Mouse (Mus musculus) frontal cortex, postnatal 25 days (tissue): Measurements from ENCODE around the gene Satb1.

Experiments
- DNase-seq, 2 experiments: peaks; one replicate each; pipeline ENCODE4 v3.0.0; 2022; ENCODE audit warnings: low spot score in 2 of 2

Satb1 gene

DNA sequence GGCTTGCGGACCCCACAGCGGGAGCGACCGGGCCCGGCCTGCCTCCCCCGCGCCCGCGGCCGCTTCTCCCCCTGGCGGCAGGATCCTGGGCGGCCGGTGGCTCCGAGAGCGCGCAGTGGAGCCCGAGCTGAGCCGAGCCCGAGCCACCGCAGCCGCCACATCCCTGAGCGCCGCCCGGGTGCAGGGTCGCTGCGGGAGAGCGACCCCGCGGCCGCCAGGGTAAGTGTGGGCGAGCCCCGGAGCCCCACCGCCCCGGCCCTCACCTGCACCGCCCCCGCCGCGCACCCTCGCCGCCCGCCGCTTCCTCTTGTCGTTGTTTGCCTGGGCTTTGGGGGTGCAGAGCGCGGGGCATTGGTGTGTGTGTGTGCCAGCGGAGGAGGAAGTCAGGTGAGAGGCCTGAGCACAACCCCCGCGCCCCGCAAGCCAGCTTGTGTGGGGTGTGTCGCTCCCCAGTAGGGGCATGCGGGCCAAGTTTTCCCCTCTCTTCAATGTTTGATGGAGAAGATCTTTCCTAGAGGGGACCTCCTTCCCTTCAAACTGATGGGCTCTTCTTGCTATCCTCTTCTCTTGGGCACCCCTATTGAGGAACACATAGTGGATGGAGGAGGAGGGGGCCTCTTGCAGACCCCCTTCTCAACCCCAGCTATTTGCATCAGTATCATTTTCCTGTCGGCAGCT is at the start of gene Satb1:
Satb1 (minus strand) TSS at position 391 of the 678 bp plus-strand sequence.
- peak in 1 of 2 experiments; percentile 24 for DNase-seq

DNA sequence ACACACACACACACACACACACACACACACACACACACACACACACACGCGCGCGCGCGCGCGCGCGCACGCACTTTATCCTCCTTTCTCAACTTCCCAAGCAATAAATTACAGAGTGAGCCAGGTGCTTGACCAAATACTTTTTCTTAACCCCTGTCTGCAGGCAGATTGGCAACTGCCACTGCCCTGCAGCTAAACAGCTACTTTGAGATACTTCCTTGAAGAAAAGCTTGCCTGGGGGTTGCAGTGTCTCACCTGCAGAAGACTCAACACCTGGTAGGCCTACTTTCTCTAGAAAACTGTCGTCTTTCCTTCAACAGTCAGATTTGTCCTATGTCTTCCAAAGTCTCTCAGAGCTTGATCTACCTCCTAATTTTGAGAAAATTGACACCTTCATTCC is 49.5 kb upstream of the Satb1 start:
- no peak for DNase-seq

DNA sequence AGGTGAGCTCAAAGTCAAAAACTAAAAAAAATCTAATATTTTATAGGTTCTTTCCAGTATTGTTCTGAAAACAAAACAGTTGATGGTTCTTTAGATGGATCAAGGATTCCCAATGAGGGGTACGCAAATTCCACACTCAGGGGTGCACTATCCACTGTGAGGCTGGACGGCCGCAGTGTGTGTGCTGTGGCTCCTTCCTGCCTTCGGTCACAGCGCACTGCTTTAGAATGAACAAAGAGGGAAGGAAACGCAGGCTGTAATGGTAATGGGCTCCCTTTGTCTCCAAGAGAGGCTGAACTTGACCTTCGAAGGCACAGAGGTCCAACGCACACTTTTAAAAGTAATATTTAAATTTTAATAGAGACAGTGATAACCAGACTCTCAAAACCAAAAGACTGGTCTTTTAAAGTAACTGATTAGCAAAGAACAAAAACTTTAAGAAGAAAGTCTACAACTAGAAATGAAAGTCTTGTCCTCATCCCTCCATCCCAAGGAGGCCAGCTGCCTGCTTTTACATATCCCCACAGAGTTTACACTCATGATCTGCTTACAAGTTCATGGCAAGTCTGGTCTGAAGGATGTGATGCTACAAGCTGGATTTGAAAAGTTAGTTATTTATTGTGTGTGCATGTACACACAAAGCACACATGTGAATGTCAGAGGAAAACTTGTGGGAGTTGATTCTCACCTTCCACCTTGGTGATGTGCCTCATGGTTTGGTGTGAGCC is 48.0 kb upstream of the Satb1 start:
- DNase-seq = no peak

DNA sequence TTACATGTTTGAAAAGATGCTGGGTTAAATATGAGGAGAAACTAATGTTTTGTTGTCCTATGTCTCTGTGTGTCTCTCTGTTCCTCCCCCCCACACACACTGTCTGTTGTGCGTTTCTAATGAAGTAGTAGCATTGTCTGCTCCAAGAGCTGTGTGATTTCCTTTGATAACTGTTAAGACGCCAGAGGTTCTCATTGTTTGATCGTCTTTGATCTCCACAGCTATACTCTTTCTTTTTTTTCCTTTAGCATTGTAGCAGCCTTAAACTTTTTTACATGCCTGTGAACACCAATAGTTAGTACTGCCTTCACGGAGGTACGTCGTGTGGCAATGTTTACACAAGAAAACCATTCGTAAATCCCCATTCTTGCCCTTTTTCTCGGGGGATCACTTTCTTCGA is 47.1 kb upstream of the Satb1 start:
- DNase-seq = no peak

DNA sequence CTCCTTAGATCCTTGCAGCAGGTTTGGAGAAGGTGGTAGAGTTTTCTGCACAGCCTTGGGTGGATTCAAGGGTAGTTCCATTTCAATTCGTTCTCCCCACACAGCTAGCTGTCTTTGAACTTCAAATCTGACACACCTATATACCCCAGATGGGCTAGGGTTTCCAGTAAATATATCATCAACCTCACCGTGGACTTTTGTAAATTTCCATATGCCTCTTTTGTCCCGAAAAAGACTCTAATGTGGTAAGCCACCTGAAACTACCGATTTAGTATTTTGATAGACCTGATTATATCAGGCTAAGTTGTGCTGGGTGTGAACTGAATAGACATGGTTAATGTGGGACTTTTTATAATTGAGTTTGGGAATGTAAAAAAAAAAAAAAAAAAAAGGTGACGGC is 46.6 kb upstream of the Satb1 start:
- DNase-seq = no peak

DNA sequence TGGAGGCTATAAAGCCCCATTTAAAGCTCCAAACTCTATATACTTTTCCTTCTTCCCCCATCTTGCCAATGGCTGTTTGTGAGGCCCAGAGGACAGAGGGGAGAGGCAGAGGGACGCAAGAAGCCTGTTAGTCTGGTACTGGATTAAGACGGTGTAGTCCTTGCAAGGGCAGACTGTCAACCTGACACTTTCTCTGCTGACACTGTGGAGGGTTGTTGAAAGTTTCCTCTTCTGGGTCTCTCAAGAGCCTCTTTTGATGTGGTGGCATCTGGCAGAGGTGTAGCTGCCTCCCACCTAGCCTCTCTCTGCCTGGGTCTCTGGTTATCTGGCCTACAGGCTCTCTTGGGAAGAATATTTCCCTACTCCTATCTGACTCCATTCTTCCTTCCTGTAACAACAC is 46.1 kb upstream of the Satb1 start:
- no peak for DNase-seq

DNA sequence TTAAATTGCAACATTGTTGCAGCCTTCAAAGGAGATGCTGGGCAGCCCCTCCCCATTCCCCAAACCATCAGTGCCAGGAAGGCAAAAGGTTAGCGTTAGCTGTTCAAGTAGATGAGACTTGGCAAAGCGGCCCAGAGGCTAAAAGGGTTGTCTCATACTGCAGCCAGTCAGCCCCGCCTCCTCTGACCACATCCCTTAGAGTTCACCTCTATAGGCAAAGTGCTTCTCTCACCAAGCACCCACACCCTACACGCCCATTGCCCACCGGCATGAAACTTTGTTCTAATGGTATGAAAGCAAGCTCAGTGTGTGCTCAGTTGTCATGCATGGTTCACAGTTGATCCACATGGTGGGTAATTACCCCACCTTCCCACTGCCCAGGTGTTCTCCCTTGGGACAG is 43.4 kb upstream of the Satb1 start:
- DNase-seq = no peak

DNA sequence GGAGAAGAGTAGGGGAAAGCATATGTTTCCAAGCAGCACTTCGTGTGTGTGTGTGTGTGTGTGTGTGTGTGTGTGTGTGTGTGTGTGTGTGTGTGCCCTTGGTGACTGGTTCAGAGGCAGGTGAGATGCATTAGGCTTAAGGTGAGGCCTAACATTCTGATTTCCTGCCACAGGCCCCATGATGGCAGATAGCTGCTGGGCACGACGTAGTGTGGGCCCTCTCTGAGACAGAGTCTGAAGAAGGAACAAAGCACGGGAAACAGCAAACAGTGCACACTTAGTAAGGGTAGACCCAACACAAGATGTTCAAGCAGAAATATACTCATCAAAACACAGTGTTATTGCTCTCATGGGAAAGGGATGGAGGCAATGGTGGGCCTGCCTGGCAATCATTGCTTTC is 24.5 kb upstream of the Satb1 start:
- no peak for DNase-seq

DNA sequence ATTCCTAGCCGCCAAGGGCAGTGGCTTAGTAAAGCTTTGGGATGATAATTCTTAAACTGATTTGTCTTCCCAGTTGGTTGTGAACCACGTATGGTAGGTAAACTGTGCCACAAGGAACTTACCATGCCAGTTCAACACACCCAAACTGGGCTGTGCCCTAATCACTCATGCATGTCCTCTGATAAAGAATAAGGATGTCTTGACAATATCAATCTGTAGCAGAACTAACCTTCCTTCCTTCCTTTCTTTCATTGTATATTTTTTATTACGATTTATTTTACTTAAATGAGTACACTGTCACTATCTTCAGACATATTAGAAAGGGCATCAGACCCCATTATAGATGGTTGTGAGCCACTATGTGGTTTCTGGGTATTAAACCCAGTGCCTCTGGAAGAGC is 23.2 kb upstream of the Satb1 start:
- no peak for DNase-seq

DNA sequence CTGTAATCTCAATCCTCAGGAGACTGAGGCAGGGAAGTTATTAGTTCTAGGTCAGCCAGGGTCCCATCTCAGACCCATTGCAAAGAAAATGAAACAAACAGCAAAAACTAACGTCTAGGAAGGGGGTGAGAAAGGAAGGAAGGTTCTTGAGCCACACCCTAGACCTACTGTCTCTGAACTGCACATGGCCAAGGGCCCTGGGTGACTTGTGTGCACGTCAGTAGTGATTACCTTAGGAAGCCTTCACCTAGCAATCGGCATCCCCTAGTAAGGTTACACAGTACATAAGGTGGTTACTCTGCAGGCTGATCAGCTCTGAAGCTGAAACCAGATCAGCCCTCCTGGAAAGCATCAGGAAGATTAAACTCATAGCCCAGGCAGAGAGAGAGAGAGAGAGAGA is 22.2 kb upstream of the Satb1 start:
- DNase-seq = no peak

DNA sequence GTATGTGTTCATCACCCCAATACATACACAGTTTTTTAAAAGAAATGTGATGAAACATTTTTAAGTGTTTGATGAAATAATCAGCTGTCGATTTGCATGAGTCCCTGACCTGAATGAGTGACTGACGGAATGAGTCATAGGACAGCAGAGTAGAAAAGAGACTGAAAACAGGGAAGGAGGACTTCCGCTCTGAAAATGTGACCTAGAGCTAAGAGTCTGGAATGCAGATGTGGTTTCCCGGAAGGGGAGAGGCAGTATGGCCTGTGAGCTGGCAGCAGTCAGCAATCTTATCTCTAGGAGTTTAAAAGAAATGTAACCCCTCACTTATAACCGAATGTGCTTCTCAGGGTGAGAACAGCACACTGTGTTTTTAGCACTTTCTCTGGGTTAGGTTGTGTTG is 20.9 kb upstream of the Satb1 start:
- DNase-seq = no peak

DNA sequence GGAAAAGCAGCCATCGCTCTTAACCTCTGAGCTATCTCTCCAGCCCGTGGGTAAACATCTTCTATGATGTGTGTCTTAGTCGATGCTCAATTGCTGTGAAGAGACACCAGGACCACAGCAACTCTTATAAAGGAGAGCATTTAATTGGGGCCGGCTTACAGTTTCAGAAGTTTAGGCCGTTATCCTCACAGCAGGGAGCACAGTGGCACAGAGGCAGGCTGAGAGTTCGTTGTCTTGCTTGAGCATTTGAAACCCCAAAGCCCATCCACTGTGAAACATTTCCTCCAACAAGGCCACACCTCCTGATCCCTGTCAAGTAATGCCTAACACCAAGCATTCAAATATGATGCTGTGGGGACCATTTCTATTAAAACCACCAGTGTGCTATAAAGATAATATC is 7.5 kb upstream of the Satb1 start:
- no peak for DNase-seq

DNA sequence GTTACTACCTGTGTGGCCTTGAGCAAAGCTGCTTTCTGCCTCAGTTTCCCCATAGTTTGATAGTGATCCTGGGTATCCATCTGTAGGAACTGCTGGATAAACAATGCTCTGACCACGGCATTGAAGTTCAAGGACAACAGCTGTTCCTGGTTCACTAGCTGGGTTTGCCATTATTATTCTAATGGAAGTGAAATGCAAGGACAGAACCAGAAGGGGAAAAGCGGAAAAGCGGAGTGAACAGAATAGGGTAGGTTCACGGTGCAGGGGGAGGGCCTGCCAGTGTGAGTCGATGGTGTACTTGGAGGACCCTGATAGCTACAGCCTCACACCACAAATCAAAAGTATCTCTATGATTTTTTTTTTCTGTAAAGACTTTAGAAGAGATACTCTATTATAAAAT is 6.4 kb upstream of the Satb1 start:
- no peak for DNase-seq

DNA sequence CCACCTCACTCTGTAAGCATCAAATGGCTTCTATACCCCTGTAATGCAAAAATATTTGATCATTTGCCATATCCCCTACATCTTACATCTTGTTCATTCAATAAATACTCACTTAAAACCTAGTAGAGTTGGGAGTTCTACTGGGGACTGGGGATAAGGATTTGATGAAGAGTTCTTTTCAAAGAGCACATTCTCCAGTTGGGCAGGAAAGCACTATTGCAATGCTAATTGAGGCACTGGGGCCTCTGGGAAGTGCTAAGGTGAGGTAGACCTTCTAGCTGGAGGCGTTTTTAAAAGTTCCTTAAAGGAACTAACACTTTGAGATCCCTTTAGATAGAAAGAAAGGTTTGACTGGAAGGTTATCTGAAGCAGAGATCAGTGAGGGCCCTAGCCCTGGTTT is 3.8 kb upstream of the Satb1 start:
- no peak for DNase-seq

DNA sequence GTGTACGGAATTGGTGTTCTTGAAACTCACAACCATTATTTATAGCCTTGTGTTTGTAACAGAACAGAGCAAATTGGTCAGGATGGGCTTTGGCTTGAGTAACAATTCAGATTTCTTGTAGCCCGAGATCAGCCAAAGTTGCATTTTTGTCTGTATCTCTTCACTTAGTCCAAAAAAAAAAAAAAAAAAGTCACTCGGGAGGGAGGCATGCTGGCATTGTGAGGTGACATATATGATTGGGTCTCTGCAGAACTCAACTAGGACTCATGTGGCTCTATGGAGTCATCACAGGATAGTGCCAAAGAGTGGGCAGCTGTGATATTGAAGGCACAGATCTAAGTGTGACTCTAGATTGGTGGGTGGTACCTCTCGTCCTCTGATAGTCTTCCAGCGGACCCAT is 3.2 kb upstream of the Satb1 start:
- DNase-seq = no peak

DNA sequence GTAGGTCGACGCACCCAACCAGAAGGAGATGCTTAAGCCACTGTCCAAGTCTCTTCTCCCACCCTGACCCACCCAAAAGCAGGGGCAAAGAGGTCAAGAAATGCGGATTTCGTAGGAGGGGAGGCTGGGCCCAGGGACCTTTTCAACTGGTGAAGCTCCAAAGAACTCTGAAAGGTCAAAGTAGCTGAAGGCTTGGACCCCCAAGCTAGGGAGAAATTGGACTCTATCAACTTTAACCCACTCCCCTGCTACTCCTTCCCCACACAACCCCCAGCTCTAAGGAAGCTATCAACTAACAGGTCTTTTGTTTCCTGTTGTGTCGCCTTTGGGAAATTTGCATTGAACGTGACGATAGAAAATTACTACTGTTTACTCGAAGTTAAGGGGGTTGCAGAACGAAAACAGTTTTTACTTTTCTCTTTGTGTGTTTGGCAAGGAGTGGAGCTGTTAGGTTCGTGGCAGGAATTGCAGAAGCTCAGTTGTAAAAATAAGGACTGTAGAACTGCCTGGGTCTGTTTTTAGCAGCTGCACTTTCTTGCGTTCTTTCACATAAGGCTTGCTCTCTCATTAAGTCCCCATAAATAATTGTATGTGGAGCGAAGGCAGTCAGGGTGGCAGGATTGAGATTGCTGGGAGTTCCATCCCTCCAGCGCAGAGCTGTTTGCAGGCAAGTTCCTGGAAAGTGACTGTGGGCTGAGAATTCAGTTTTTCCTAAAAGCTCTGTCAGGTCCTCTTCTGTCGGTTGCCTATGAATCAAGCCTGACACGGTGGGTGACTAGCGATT is 680 bp upstream of the Satb1 start:
- DNase-seq = no peak

DNA sequence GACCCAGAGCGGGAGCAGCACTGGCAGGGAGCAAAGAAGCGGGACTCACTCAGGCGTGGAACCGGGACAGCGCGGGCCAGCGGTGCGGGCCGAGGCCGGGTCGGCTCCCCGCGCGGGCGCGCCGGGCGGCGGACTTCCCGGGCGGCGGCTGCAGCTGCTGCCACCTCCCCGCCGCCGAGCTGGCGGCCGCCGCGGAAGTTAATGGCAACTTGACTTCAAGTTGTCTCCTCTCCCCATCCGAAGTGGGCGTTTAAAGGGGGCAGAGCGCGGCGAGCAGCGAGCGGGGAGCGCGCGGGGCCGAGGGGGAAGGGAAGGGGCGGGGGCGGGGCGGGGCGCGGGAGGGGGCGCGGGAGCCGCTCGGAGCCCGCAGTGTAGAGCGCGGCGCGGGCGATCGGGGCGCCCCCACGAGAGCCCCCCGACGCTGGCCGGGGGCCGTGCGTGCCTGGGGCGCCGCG is 642 bp downstream of the Satb1 start:
- peak in 1 of 2 experiments; percentile 13 for DNase-seq

DNA sequence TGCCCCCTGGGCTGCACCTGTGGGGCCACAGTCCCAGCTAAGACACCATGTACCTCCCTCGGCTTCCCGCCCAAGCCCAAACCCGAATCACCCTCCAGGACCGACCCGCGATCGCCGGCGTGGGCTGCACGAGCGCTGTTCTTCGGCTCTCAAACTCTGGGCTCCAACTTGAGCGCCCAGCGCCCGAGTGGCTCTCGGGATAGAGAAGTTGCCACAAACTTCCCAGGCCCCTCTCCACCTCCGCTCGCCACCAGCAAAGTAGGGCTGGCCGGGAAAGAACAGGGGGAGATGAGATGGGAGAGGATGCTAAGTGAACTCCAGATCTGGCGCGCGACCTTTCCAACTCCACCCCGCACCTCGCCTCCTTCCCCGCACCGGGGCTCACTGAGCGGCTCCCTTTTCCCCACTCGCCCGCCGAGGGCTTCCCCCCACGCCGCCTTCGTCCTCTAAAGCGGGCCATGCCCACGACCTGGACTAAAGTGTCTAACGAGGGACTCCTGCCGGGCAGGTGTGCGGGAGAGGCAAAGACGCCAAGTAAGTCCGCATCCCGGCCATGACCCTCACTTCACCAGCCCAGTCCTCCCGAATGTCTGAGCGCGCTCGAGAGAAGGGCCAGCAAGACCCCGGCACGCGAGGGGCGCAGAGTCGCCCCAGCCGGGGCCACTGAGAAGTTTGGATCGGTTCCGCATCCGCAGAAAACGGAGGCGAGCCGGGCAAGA is 1.2 kb downstream of the Satb1 start:
- DNase-seq = no peak

DNA sequence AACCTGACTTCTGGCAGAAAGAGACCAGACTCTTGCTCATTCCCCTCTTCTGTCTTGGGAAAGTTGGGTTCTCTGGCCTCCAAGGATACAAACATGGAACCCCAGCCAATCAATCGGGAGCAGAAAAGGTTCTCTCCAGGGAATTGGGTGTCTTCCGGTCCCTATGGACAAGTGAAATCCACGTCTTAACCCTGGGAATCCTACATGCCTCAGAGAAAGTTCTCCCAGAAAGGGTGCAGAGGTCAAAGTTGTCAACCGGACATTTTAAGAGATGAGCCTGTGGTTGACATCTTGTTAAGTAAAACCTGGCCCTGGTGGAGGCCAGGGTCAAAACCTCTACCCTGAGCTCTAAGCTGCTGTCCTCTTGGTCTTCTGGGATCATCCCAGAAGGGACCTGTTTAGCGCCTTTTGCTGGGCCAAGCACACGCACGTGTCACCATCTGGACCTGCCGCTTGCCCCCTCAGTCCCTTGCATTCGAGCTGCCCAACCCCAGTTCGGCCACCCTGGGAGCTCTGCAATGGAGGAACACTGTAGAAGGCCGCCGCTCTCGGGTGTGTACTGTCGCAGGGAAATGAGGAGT is 1.9 kb downstream of the Satb1 start:
- no peak for DNase-seq

DNA sequence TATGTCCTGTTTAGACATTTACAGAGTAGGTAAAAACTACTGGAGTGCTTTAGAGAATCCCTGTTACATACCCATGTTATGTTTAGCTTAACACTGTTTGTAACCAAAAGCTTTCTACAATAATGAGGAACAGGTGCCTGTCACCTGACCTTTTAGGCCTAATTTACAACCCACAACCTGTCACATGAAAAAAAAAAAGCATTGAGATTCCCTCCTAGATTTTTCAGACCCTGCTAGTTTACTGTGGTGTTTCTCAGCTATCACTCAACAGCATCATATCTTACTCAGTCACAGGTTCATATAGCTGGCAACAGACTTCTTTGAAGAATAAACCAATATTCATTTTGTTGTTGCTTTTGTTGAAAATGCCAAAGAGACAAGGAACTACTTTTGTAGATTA is 3.7 kb downstream of the Satb1 start:
- no peak for DNase-seq

DNA sequence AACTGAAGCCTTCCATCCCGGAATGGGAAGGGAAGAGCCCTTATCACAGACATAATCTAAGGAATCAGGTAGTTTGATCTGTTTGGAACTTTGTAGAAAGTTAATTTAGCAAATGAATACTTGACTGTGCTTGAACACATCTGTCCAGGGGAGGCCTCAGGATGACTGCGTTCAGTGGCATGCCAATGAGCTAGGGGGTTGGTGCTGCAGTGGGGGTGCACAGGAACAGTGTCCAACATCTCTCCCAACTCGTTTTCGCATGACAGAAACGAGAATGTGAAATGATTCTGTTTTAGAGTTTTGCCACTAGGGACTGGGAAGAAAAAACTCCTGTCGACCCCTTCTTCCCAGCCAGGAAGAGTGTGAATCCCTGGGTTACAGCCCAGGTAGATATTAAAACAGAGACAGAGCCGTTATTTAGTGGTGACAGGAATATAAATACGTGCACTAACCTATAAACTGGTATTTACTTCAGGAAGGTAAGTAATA is 5.1 kb downstream of the Satb1 start:
- DNase-seq = no peak

DNA sequence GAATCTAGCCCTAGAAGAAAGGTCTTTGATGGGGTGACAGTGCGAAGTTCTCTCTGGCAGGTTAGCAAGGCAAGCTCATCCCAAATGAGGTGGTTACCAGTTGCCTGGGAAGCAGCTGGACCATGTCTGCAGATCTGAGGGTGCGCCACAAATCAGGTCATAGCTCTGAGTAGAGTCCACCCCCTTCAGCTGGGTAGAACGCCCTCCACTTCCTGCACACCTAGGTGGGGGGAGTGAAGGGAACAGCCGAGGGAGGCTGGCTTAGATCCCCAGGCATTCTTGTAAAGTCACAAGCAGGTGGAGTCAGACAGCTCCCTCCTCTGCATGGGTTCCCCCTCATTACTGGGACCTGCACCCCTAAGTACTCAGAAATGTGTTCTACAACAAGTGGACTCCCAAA is 6.6 kb downstream of the Satb1 start:
- DNase-seq = no peak
